Mouse (Mus musculus) heart, postnatal 36 days (tissue): ENCODE data around the gene Fbxl13. TPM values are rescaled to one million over a fixed set of nuclear protein-coding genes. Genes with fewer than 3 reads are reported as not detected.

Experiments
- total RNA-seq, 2 experiments: library from RNA; stranded (reverse); gene quantifications; 2 replicates each; pipeline ENCODE4 v1.2.3; 2021

The Fbxl13 gene
- total RNA-seq, 2 experiments from 2014 or later, result not detected

Other genes with a start within 250 kb of the Fbxl13 start
- 1 to 10 TPM; 2.1 to 3.4 TPM for gene Ccdc146, start 221.0 kb downstream of the Fbxl13 start, total RNA-seq
- 10 to 100 TPM; 18.9 to 19.0 TPM for gene Fam185a, start 220.7 kb downstream of the Fbxl13 start, total RNA-seq
- gene Lrrc17, start 102.1 kb downstream of the Fbxl13 start, total RNA-seq, result 1 to 10 TPM; 2.7 to 3.5 TPM
- 1 to 10 TPM; 8.1 to 9.5 TPM for gene Armc10, start 179 bp upstream of the Fbxl13 start, total RNA-seq
- gene Napepld, start 55.8 kb upstream of the Fbxl13 start, total RNA-seq, result 1 to 10 TPM; 4.3 to 5.4 TPM
- 100 to 1,000 TPM; 243 to 264 TPM for gene Pmpcb, start 91.5 kb upstream of the Fbxl13 start, total RNA-seq
- 10 to 100 TPM; 21.2 to 22.8 TPM for gene Dnajc2, start 139.6 kb upstream of the Fbxl13 start, total RNA-seq
- 100 to 1,000 TPM in 1 of 2 experiments, 10 to 100 TPM in 1; 98.9 to 103 TPM for gene Psmc2, start 139.6 kb upstream of the Fbxl13 start, total RNA-seq
- not detected for gene Slc26a5, start 220.0 kb upstream of the Fbxl13 start, total RNA-seq